Mouse (Mus musculus) liver, embryonic 14.5 days (tissue): ENCODE results near the gene Gm19345. TPM values are rescaled to one million over a fixed set of nuclear protein-coding genes. Genes with fewer than 3 reads are reported as not detected.
A peak's percentile ranks its signal among the peaks of the same experiment; 100 is the strongest.

Experiments
- ATAC-seq: fragments of 200-750 bp; cut with Nextera tagmentation; 2 replicates; pipeline ENCODE4 v1.8.0; 2017; ENCODE audit warnings: moderate number of reproducible peaks, mild to moderate bottlenecking, moderate library complexity; ENCODE audit not compliant: insufficient read depth
- DNase-seq, 3 experiments: peaks; one replicate each; pipeline ENCODE4 v3.0.0-alpha.2; 2012 to 2013; ENCODE audit warnings: low read depth in 3 of 3, low spot score in 3 of 3
- H3K27ac ChIP-seq: fragments of 300-500 bp; sonication (generic); 2 replicates; pipeline ENCODE4 v1.5.1; 2014; ENCODE audit warnings: moderate library complexity, mild to moderate bottlenecking, control low read depth, inconsistent platforms
- H3K27me3 ChIP-seq: fragments of 300-500 bp; sonication (generic); 2 replicates; pipeline ENCODE4 v1.6.1; 2014; ENCODE audit warnings: mild to moderate bottlenecking, low read length, moderate library complexity; ENCODE audit not compliant: control insufficient read depth, insufficient read depth
- H3K36me3 ChIP-seq: fragments of 300-500 bp; sonication (generic); replicated peaks from 2 replicates; pipeline ENCODE4 v1.6.1; 2014; ENCODE audit warnings: low read depth; ENCODE audit not compliant: control insufficient read depth, insufficient read depth
- H3K4me1 ChIP-seq, 2 experiments: fragments of 200-500 bp in 1 of 2; fragments of 300-500 bp in 1 of 2; sonication (generic) in 1 of 2; replicated peaks; 2 replicates each; pipeline ENCODE4 v1.6.1; 2012 to 2014; ENCODE audit warnings: antibody characterized with exemption in 1 of 2, inconsistent platforms in 1 of 2, low read length in 1 of 2; ENCODE audit not compliant: control insufficient read depth in 2 of 2, insufficient read depth in 2 of 2
- H3K4me2 ChIP-seq: fragments of 300-500 bp; sonication (generic); 2 replicates; pipeline ENCODE4 v1.6.1; 2014; ENCODE audit warnings: low read depth, mild to moderate bottlenecking, control low read depth, moderate library complexity
- H3K4me3 ChIP-seq, 2 experiments: fragments of 200-500 bp in 1 of 2; fragments of 300-500 bp in 1 of 2; sonication (generic) in 1 of 2; 2 replicates each; pipeline ENCODE4 v1.5.1; 2012 to 2014; ENCODE audit warnings: low read depth in 2 of 2, low read length in 2 of 2, mild to moderate bottlenecking in 2 of 2, control low read depth in 1 of 2, inconsistent platforms in 1 of 2, moderate library complexity in 1 of 2; ENCODE audit not compliant: insufficient read depth in 1 of 2
- H3K9ac ChIP-seq: fragments of 300-500 bp; sonication (generic); replicated peaks from 2 replicates; pipeline ENCODE4 v1.6.1; 2014; ENCODE audit warnings: mild to moderate bottlenecking, control low read depth, moderate library complexity
- H3K9me3 ChIP-seq: fragments of 300-500 bp; sonication (generic); 2 replicates; pipeline ENCODE4 v1.6.1; 2016; ENCODE audit warnings: low read length, mixed read lengths; ENCODE audit not compliant: control insufficient read depth
- CTCF ChIP-seq: IDR thresholded peaks from 2 replicates; pipeline ENCODE4 v1.5.1; 2016; ENCODE audit warnings: antibody characterized with exemption, low read depth, control low read depth
- EP300 ChIP-seq: IDR thresholded peaks from 2 replicates; pipeline ENCODE4 v1.6.1; 2016; ENCODE audit warnings: antibody characterized with exemption, low read depth
- WGBS: fragments of 180-500 bp; shearing (Covaris S2); extraction: QIAGEN DNeasy Blood & Tissue Kit; methylation state at CpG from one replicate; pipeline ENCODE4 v1.1.7; 2014; ENCODE audit not compliant: insufficient replicate concordance; 5-methylcytosine and 5-hydroxymethylcytosine counted together
- polyA plus RNA-seq, 2 experiments: library from polyadenylated mRNA; depleted of rRNA in 1 of 2; stranded (reverse) in 1 of 2; unstranded in 1 of 2; fragments of >200 nt; fragmentation: Nextera tagmentation in 1 of 2; extraction: Ambion mirVana in 1 of 2; gene quantifications; 2 replicates each; pipeline versions ENCODE4 v1.2.1 to v1.2.3; 2012 to 2014

Gm19345 gene
- polyA plus RNA-seq, 2 experiments: not detected

DNA sequence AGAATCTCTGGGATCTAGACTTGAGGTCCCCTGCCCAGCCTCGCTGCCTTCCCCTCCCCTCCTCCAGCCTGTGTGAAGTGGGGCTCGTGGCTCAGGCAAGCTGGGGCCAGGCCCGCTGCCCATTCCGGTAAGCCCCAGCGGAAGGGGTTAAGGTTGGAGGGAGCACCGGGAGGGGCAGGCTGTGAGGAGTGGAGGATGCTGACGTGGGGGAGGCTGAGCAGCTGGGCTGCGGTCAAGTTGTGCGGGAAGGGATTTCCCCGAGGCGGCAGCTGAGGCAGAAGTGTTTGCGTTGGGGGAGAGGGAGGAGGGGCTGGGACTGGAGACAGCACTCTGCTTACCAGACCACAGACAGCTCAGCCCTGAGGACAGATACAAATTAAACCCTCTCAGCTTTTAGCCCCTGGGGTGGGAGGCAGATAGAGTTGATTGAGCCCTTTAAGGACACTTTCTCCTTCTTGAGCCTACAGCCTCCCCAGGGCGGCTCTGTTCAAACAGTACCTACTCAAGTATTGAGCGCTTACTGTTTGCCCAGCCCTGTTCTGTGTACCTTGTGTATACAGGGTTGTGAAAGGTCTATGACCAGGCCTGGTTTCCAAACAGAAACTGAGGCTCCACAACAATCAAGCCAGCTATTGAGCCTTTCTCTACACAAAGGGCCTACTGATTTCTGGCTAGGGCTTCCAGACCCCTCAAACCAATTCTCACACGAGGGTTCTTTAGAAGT lies 34.3 kb upstream of the Gm19345 start:
- Histone ChIP-seq H3K4me1 (peaks cover 0 to 18% of the 10 kb centered on the region in 2 experiments; a peak in 3 of 4 replicates), H3K9me3 (no peaks in the 10 kb centered on the region), H3K36me3 (no peaks in the 10 kb centered on the region), H3K4me2 (peak overlapping the region; percentile 58), H3K4me3 (peak overlapping the region; percentile 38 to 50), H3K9ac (no peak overlapping the region; the same call in 1 of the 2 replicates), H3K27ac (peak overlapping the region; percentile 19; the same call in 1 of the 2 replicates), H3K27me3 (peaks cover 12% of the 10 kb centered on the region)
- peak; percentile 70 for ATAC-seq
- 4% methylated on average over 15 of the region's 15 CpGs for WGBS
- no peak for TF ChIP-seq EP300
- no peak for TF ChIP-seq CTCF
- DNase-seq: no peak

DNA sequence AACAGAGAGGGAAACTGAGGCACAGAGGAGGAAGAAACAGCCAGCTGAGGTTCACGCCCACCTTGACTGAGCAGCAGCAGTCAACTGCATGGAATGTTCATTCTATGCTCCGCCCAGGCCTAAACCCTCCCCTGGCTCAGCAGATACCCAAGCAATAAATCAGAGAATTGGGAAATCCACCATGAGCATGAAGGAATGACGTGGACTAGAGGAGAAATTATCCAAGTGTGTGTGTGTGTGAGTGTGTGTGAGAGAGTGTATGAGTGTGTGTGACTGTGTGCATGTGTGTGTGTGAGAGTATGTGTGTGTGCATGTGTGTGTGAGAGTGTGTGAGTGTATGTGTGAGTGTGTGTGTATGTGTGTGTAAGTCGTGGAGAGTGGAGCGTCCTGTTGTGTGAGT lies 33.4 kb upstream of the Gm19345 start:
- ATAC-seq: no peak
- WGBS: 48% methylated on average over 5 of the region's 5 CpGs
- Histone ChIP-seq H3K9me3 (no peaks in the 10 kb centered on the region), H3K4me1 (peaks cover 0 to 20% of the 10 kb centered on the region in 2 experiments; a peak in 3 of 4 replicates), H3K36me3 (no peaks in the 10 kb centered on the region), H3K27ac (no peak overlapping the region), H3K27me3 (peaks cover 18% of the 10 kb centered on the region), H3K9ac (no peak overlapping the region), H3K4me3 (no peak overlapping the region), H3K4me2 (no peak overlapping the region)
- TF ChIP-seq CTCF (no peak), EP300 (no peak)
- no peak for DNase-seq

DNA sequence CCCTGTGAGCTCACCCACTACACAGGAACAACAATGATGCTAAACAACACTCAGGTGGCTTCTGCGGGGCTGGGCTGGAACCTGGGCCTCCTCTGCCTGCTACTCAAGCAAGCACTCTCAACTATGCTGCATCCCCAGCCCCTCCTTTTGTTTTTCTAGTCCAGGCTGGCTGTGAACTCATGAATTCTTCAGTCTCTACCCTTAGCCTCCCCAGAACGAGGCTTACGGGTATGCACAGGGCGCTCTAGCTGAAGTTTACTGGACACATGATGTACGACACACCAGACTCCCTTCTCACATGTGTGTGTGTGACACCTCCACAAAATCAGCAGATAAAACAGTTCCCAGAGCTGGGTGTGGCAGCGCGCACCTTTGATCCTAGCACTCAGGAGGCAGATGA lies 32.9 kb upstream of the Gm19345 start:
- no peaks in the 10 kb centered on the region for H3K36me3 ChIP-seq
- H3K4me2 ChIP-seq: no peak overlapping the region
- no peak overlapping the region for H3K9ac ChIP-seq
- H3K27ac ChIP-seq: no peak overlapping the region
- TF ChIP-seq EP300 (no peak), CTCF (no peak)
- peaks cover 19% of the 10 kb centered on the region for H3K27me3 ChIP-seq
- DNase-seq (no peak), ATAC-seq (no peak)
- no peaks in the 10 kb centered on the region for H3K9me3 ChIP-seq
- peaks cover 0 to 23% of the 10 kb centered on the region in 2 experiments; a peak in 3 of 4 replicates for H3K4me1 ChIP-seq
- 60% methylated on average over 7 of the region's 7 CpGs for WGBS
- no peak overlapping the region for H3K4me3 ChIP-seq

- Histone ChIP-seq H3K27ac (no peak overlapping the region), H3K36me3 (no peaks in the 10 kb centered on the region), H3K9ac (no peak overlapping the region), H3K4me1 (peaks cover 0 to 32% of the 10 kb centered on the region in 2 experiments; a peak in 3 of 4 replicates), H3K4me3 (no peak overlapping the region), H3K9me3 (no peaks in the 10 kb centered on the region), H3K27me3 (peaks cover 19% of the 10 kb centered on the region), H3K4me2 (no peak overlapping the region)
- WGBS: 58% methylated on average over 3 of the region's 3 CpGs
- TF ChIP-seq CTCF: no peak; the same call in 1 of the 2 replicates
- TF ChIP-seq EP300: no peak
- DNase-seq (no peak), ATAC-seq (no peak)
Observed at GRCm38 (mm10) chr7:19820347-19821048, 31.3 kb upstream of the Gm19345 start.

- no peak for DNase-seq
- WGBS: 60% methylated on average over 7 of the region's 7 CpGs
Observed at GRCm38 (mm10) chr7:19821633-19822032, 30.2 kb upstream of the Gm19345 start.

More at GRCm38 (mm10) chr7:19821633-19822032, 30.2 kb upstream of the Gm19345 start:
- H3K4me1 ChIP-seq: peaks cover 0 to 28% of the 10 kb centered on the region in 2 experiments; a peak in 2 of 4 replicates
- TF ChIP-seq CTCF: no peak
- TF ChIP-seq EP300: no peak
- peaks cover 19% of the 10 kb centered on the region for H3K27me3 ChIP-seq
- H3K9me3 ChIP-seq: no peaks in the 10 kb centered on the region
- no peak for ATAC-seq
- H3K27ac ChIP-seq: no peak overlapping the region
- H3K4me3 ChIP-seq: peak overlapping the region; percentile 39 to 53; a peak in 3 of 4 replicates
- no peak overlapping the region for H3K9ac ChIP-seq
- H3K36me3 ChIP-seq: no peaks in the 10 kb centered on the region
- peak overlapping the region; percentile 62 for H3K4me2 ChIP-seq
